Mouse (Mus musculus) macrophage (primary cell): ENCODE data around the gene Ccn2. TPM values are rescaled to one million over a fixed set of nuclear protein-coding genes. Genes with fewer than 3 reads are reported as not detected.

ENCODE experiments used
- H3K27ac ChIP-seq: fragments of 350-480 bp; formaldehyde crosslinking; 2 replicates; pipeline ENCODE4 v1.9.0; 2021
- H3K36me3 ChIP-seq: fragments of 350-480 bp; formaldehyde crosslinking; 2 replicates; pipeline ENCODE4 v1.9.0; 2021; ENCODE audit errors: inconsistent target
- H3K4me3 ChIP-seq: fragments of 350-480 bp; formaldehyde crosslinking; 2 replicates; pipeline ENCODE4 v1.9.0; 2021; ENCODE audit errors: inconsistent target
- H3K79me2 ChIP-seq: fragments of 350-480 bp; formaldehyde crosslinking; 2 replicates; pipeline ENCODE4 v1.9.0; 2021; ENCODE audit errors: inconsistent target
- WGBS: methylation state at CpG from one replicate; pipeline ENCODE4 v1.1.7; 2026; ENCODE audit warnings: inconsistent platforms; ENCODE audit not compliant: missing documents; 5-methylcytosine and 5-hydroxymethylcytosine counted together
- polyA plus RNA-seq: library from polyadenylated mRNA; stranded (reverse); fragments of 250-400 nt; gene quantifications from 3 replicates; pipeline ENCODE4 v1.2.4, GENCODE M21; 2018; ENCODE audit warnings: inconsistent platforms
- total RNA-seq, 78 experiments: library from RNA; depleted of rRNA; stranded (reverse); fragments of 250-400 nt; gene quantifications; 1 replicate in 9 of 78; 2 replicates in 24 of 78; 3 replicates in 43 of 78; 4 replicates in 2 of 78; pipeline ENCODE4 v1.2.4; 2018; ENCODE audit warnings: inconsistent platforms in 56 of 78

The Ccn2 gene
- 1 to 10 TPM in 1 of 26 experiments, under 1 TPM in 2, not detected in 23; 0.21 to 9.9 (median 0.34) TPM for total RNA-seq (2018; cell fraction: chromatin; rRNA removed)
- under 1 TPM in 20 of 26 experiments, not detected in 6; 0.04 to 0.80 (median 0.13) TPM for total RNA-seq (2018; cell fraction: cytosol; rRNA removed)
- total RNA-seq (2018; cell fraction: nucleus; rRNA removed): 1 to 10 TPM in 1 of 26 experiments, under 1 TPM in 4, not detected in 21; 0.20 to 1.5 (median 0.56) TPM
- 0.30 to 1.3 TPM in 2 of 3 replicates, not detected in the other for polyA plus RNA-seq

GRCm38 (mm10) chr10:24595250-24596002 lies at the start of gene Ccn2:
Ccn2 (plus strand) TSS chr10:24595442.
- no peak within 1 kb of the TSS for H3K27ac ChIP-seq
- peak within 1 kb of the TSS; percentile 3; the same call in 1 of the 2 replicates for H3K4me3 ChIP-seq
- no peaks in the 10 kb centered on the region for H3K79me2 ChIP-seq
- no peaks in the 10 kb centered on the region for H3K36me3 ChIP-seq
- 5% methylated on average over 46 of the region's 53 CpGs for WGBS

- no peaks in the 10 kb centered on the region for H3K36me3 ChIP-seq
- no peak overlapping the region for H3K4me3 ChIP-seq
- no peak overlapping the region for H3K27ac ChIP-seq
- no peaks in the 10 kb centered on the region for H3K79me2 ChIP-seq
- 90% methylated on average over 1 of the region's 1 CpGs for WGBS
These were observed 42.4 kb upstream of the Ccn2 start for GRCm38 (mm10) chr10:24552870-24553269.

- WGBS: 90% methylated on average over 2 of the region's 2 CpGs
- Histone ChIP-seq H3K4me3 (no peak overlapping the region), H3K27ac (no peak overlapping the region), H3K79me2 (no peaks in the 10 kb centered on the region), H3K36me3 (no peaks in the 10 kb centered on the region)
These were observed 41.2 kb upstream of the Ccn2 start for GRCm38 (mm10) chr10:24554091-24554490.

GRCm38 (mm10) chr10:24558366-24558765 lies 36.9 kb upstream of the Ccn2 start:
- H3K36me3 ChIP-seq: no peaks in the 10 kb centered on the region
- H3K27ac ChIP-seq: no peak overlapping the region
- 100% methylated on average over 2 of the region's 2 CpGs for WGBS
- no peak overlapping the region for H3K4me3 ChIP-seq
- H3K79me2 ChIP-seq: no peaks in the 10 kb centered on the region

GRCm38 (mm10) chr10:24569691-24570420 lies 25.4 kb upstream of the Ccn2 start:
- Histone ChIP-seq H3K36me3 (no peaks in the 10 kb centered on the region), H3K27ac (no peak overlapping the region), H3K4me3 (no peak overlapping the region), H3K79me2 (no peaks in the 10 kb centered on the region)
- 78% methylated on average over 2 of the region's 2 CpGs for WGBS

GRCm38 (mm10) chr10:24572044-24572960 lies 22.9 kb upstream of the Ccn2 start:
- Histone ChIP-seq H3K4me3 (no peak overlapping the region), H3K27ac (no peak overlapping the region), H3K36me3 (no peaks in the 10 kb centered on the region), H3K79me2 (no peaks in the 10 kb centered on the region)
- 92% methylated on average over 4 of the region's 4 CpGs for WGBS

GRCm38 (mm10) chr10:24573484-24573883 lies 21.8 kb upstream of the Ccn2 start:
- H3K4me3 ChIP-seq: no peak overlapping the region
- H3K36me3 ChIP-seq: no peaks in the 10 kb centered on the region
- 88% methylated on average over 3 of the region's 3 CpGs for WGBS
- no peaks in the 10 kb centered on the region for H3K79me2 ChIP-seq
- H3K27ac ChIP-seq: no peak overlapping the region

GRCm38 (mm10) chr10:24581076-24581475 lies 14.2 kb upstream of the Ccn2 start:
- Histone ChIP-seq H3K36me3 (no peaks in the 10 kb centered on the region), H3K27ac (no peak overlapping the region), H3K79me2 (no peaks in the 10 kb centered on the region), H3K4me3 (no peak overlapping the region)
- WGBS: 92% methylated on average over 3 of the region's 3 CpGs

- 81% methylated on average over 4 of the region's 4 CpGs for WGBS
These were observed 6.4 kb upstream of the Ccn2 start for GRCm38 (mm10) chr10:24588824-24589223.

GRCm38 (mm10) chr10:24589238-24589637 lies 6.0 kb upstream of the Ccn2 start:
- H3K79me2 ChIP-seq: no peaks in the 10 kb centered on the region
- WGBS: 96% methylated on average over 9 of the region's 9 CpGs
- no peaks in the 10 kb centered on the region for H3K36me3 ChIP-seq
- H3K27ac ChIP-seq: no peak overlapping the region
- H3K4me3 ChIP-seq: no peak overlapping the region

More at GRCm38 (mm10) chr10:24588824-24589223, 6.4 kb upstream of the Ccn2 start:
- H3K79me2 ChIP-seq: no peaks in the 10 kb centered on the region
- no peak overlapping the region for H3K4me3 ChIP-seq
- no peaks in the 10 kb centered on the region for H3K36me3 ChIP-seq
- no peak overlapping the region for H3K27ac ChIP-seq

GRCm38 (mm10) chr10:24590546-24590945 lies 4.7 kb upstream of the Ccn2 start:
- WGBS: 98% methylated on average over 4 of the region's 4 CpGs
- H3K79me2 ChIP-seq: no peaks in the 10 kb centered on the region
- no peak overlapping the region for H3K4me3 ChIP-seq
- no peak overlapping the region for H3K27ac ChIP-seq
- no peaks in the 10 kb centered on the region for H3K36me3 ChIP-seq

- H3K79me2 ChIP-seq: no peaks in the 10 kb centered on the region
- no peak overlapping the region for H3K4me3 ChIP-seq
- H3K36me3 ChIP-seq: no peaks in the 10 kb centered on the region
- WGBS: 32% methylated on average over 4 of the region's 4 CpGs
- H3K27ac ChIP-seq: no peak overlapping the region
These were observed 4.1 kb upstream of the Ccn2 start for GRCm38 (mm10) chr10:24591136-24591535.

- Histone ChIP-seq H3K79me2 (no peaks in the 10 kb centered on the region), H3K4me3 (no peak overlapping the region), H3K27ac (no peak overlapping the region), H3K36me3 (no peaks in the 10 kb centered on the region)
- 20% methylated on average over 5 of the region's 5 CpGs for WGBS
These were observed 3.5 kb upstream of the Ccn2 start for GRCm38 (mm10) chr10:24591741-24592140.

- 16% methylated on average over 2 of the region's 2 CpGs for WGBS
- Histone ChIP-seq H3K36me3 (no peaks in the 10 kb centered on the region), H3K4me3 (no peak overlapping the region), H3K79me2 (no peaks in the 10 kb centered on the region), H3K27ac (no peak overlapping the region)
These were observed 2.9 kb upstream of the Ccn2 start for GRCm38 (mm10) chr10:24592318-24592717.
